20 mouse cellular contexts compared by ENCODE assay signal in the genomic region with DNA sequence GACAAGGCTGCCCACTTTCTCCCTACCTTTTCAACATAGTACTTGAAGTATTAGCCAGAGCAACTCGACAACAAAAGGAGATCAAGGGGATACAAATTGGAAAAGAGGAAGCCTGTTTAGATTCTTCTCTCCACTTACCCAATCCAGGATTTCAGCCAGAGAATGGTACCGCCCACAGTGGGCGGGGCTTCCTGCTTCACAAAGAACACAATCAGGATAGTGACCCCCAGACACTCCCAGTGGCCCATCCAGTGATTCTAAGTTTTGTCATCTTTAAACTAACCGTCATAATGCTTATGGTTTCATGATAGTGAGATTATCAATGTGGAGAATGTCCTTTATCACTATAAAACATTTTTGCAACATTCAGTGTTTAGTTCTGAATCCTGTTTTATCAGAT.
A peak's percentile ranks its signal among the peaks of the same experiment; 100 is the strongest.
DNase-seq lines count a peak whose midpoint lies in the region; ATAC-seq and TF ChIP-seq lines count a peak whose summit lies in the region.
"Had no signal": no experiment of that assay in that cellular context is flagged by ENCODE, and none has a peak within 500 bp of the region (broad histone marks: within the 10 kb centered on the region; RNA-seq: fewer than 3 reads in every experiment).

No protein-coding gene starts in this region.

- H3K9me3 ChIP-seq in ES-E14 (ENCODE audit: control insufficient read depth, insufficient read depth, low read depth, low read length) (no peaks in the 10 kb centered on the region), MEL (replicated peaks; ENCODE audit: insufficient read depth, low read length) (no peaks in the 10 kb centered on the region)
- H3K9me3 ChIP-seq: forebrain, embryonic 12.5 days; forebrain, embryonic 15.5 days; hindbrain, embryonic 12.5 days; intestine, embryonic 15.5 days had no signal

- TF ChIP-seq CTCF in MEL (IDR thresholded peaks at IDR 0.05 in 2 of 3, conservative IDR thresholded peaks at IDR 0.05 in 1 of 3; ENCODE audit: control insufficient read depth in 1 of 3, insufficient read depth in 1 of 3, low read depth in 2 of 3, low read length in 3 of 3, poor library complexity in 1 of 3, severe bottlenecking in 1 of 3): no peak

- in situ Hi-C loops in ES-E14 (cut with MboI; ENCODE audit: low sequenced_read_pairs in 2 of 2, unreplicated experiment in 2 of 2): no loop called here

- peak; percentile 25 for DNase-seq in ES-E14 (ENCODE audit: low read depth, low spot score)
- peak; percentile 30 for DNase-seq in MEL (ENCODE audit: low read depth, low spot score)
- peak; percentile 35 for DNase-seq in ZHBTc4 (ENCODE audit: low read depth, low spot score)
- DNase-seq in B cell, adult 2 months: no peak
- no peak for DNase-seq in right cerebral cortex, postnatal 10 days (ENCODE audit: low spot score in 2 of 2)
- DNase-seq: adrenal gland, adult 2 months; adrenal gland, postnatal 25 days; cerebellum, adult 11-12 months; cerebellum, adult 9-10 months; cerebellum, postnatal 14 days; gastrocnemius, postnatal 25 days; heart, adult 2 months; kidney, adult 11 months had no signal

- H3K27ac ChIP-seq in ES-E14 (ENCODE audit: insufficient read depth, low read depth, low read length, poor library complexity, severe bottlenecking) (no peak overlapping the region), MEL (ENCODE audit: control insufficient read depth, low read depth, low read length) (no peak overlapping the region)
- H3K27ac ChIP-seq: forebrain, embryonic 12.5 days; forebrain, embryonic 15.5 days; heart, adult 2 months; hindbrain, embryonic 12.5 days; intestine, embryonic 15.5 days had no signal

- no peaks in the 10 kb centered on the region for H3K27me3 ChIP-seq in MEL (ENCODE audit: control insufficient read depth in 1 of 2, insufficient read depth in 2 of 2, low read length in 2 of 2)
- H3K27me3 ChIP-seq: forebrain, embryonic 12.5 days; forebrain, embryonic 15.5 days; hindbrain, embryonic 12.5 days; intestine, embryonic 15.5 days had no signal

- TF ChIP-seq EP300 in MEL (IDR thresholded peaks at IDR 0.05; ENCODE audit: low read depth in 1 of 2, low read length in 2 of 2): no peak

- H3K36me3 ChIP-seq in ES-E14 (ENCODE audit: control insufficient read depth, insufficient read depth, low read length, poor library complexity, severe bottlenecking) (no peaks in the 10 kb centered on the region), MEL (ENCODE audit: control insufficient read depth in 1 of 2, insufficient read depth in 2 of 2, low read length in 2 of 2) (no peaks in the 10 kb centered on the region)
- H3K36me3 ChIP-seq: forebrain, embryonic 12.5 days; forebrain, embryonic 15.5 days; G1E; hindbrain, embryonic 12.5 days; intestine, embryonic 15.5 days had no signal

- TF ChIP-seq POLR2A in MEL (IDR thresholded peaks at IDR 0.05; ENCODE audit: control insufficient read depth in 1 of 2, insufficient read depth in 1 of 2, low read depth in 1 of 2, low read length in 2 of 2, poor library complexity in 1 of 2): no peak

- H3K4me1 ChIP-seq in ES-E14 (ENCODE audit: control insufficient read depth in 2 of 2, insufficient read depth in 2 of 2, low read length in 2 of 2, poor library complexity in 1 of 2) (no peaks in the 10 kb centered on the region), MEL (ENCODE audit: control insufficient read depth in 1 of 2, insufficient read depth in 2 of 2, low read length in 2 of 2) (peaks cover 0 to 3% of the 10 kb centered on the region in 2 experiments; a peak in 1 of 4 replicates)
- H3K4me1 ChIP-seq: forebrain, embryonic 12.5 days; forebrain, embryonic 15.5 days; hindbrain, embryonic 12.5 days; intestine, embryonic 15.5 days had no signal

- H3K4me3 ChIP-seq in ES-E14 (ENCODE audit: insufficient read depth in 1 of 2, low read depth in 1 of 2, low read length in 2 of 2, poor library complexity in 1 of 2, severe bottlenecking in 1 of 2) (no peak overlapping the region), MEL (ENCODE audit: control insufficient read depth in 1 of 2, insufficient read depth in 1 of 2, low read depth in 2 of 2, low read length in 2 of 2) (no peak overlapping the region)
- H3K4me3 ChIP-seq: forebrain, embryonic 12.5 days; forebrain, embryonic 15.5 days; heart, adult 2 months; hindbrain, embryonic 12.5 days; intestine, embryonic 15.5 days had no signal

- peak; percentile 57 for ATAC-seq in megakaryocyte progenitor cell, adult 5-6 weeks (replicated peaks; ENCODE audit: poor library complexity)
- ATAC-seq: forebrain, embryonic 15.5 days; hindbrain, embryonic 16.5 days; intestine, embryonic 15.5 days had no signal

- no peak for TF ChIP-seq RAD21 in MEL (IDR thresholded peaks at IDR 0.05; ENCODE audit: low read depth, low read length)

- no peaks in the 10 kb centered on the region for H3K79me2 ChIP-seq in MEL (ENCODE audit: control insufficient read depth, insufficient read depth, low read length, poor library complexity)

- H3K9ac ChIP-seq in ES-E14 (ENCODE audit: insufficient read depth, low read depth, low read length, poor library complexity, severe bottlenecking) (no peak overlapping the region), MEL (ENCODE audit: control insufficient read depth, low read depth, low read length, poor library complexity, severe bottlenecking) (no peak overlapping the region)
- H3K9ac ChIP-seq: forebrain, embryonic 12.5 days; forebrain, embryonic 15.5 days; hindbrain, embryonic 12.5 days; intestine, embryonic 15.5 days had no signal

TF ChIP-seq in ES-E14, 5 proteins besides CTCF, POLR2A, EP300 and RAD21:
- TF ChIP-seq ZNF384 (IDR thresholded peaks at IDR 0.05; ENCODE audit: low read depth, low read length) (no peak), MAFK (IDR thresholded peaks at IDR 0.05; ENCODE audit: insufficient read depth, low read depth, low read length) (no peak)
TF ChIP-seq in ES-E14: peak in this region for 0.

TF ChIP-seq in MEL, 35 proteins besides CTCF, POLR2A, EP300 and RAD21:
- TF ChIP-seq POLR2AphosphoS5 (IDR thresholded peaks at IDR 0.05; ENCODE audit: borderline replicate concordance, low read depth, low read length) (no peak), MAFK (IDR thresholded peaks at IDR 0.05; ENCODE audit: borderline replicate concordance, low read depth, low read length) (no peak), TCF12 (IDR thresholded peaks at IDR 0.05; ENCODE audit: low read depth, low read length) (no peak), UBTF (IDR thresholded peaks at IDR 0.05; ENCODE audit: borderline replicate concordance, insufficient read depth, low read depth, low read length) (no peak), RCOR1 (IDR thresholded peaks at IDR 0.05; ENCODE audit: low read depth, low read length) (no peak), USF1 (IDR thresholded peaks at IDR 0.05; ENCODE audit: low read depth, low read length) (no peak), CHD1 (IDR thresholded peaks at IDR 0.05; ENCODE audit: low read depth, low read length) (no peak), ZC3H11A (IDR thresholded peaks at IDR 0.05; ENCODE audit: low read depth, low read length) (no peak), JUND (IDR thresholded peaks at IDR 0.05; ENCODE audit: low read depth, low read length) (no peak)
TF ChIP-seq in MEL: peak in this region for 0.

Comparison
In these comparisons a context has a peak if more than half of its experiments do, and no peak if none do; other contexts are left out.
1. DNase-seq: peak in ES-E14 (single experiment), MEL (single experiment) and ZHBTc4 (single experiment); none in B cell, adult 2 months (0 of 2) and right cerebral cortex, postnatal 10 days (0 of 2).